ENCODE assay signal across 8 mouse cellular contexts in the genomic region with DNA sequence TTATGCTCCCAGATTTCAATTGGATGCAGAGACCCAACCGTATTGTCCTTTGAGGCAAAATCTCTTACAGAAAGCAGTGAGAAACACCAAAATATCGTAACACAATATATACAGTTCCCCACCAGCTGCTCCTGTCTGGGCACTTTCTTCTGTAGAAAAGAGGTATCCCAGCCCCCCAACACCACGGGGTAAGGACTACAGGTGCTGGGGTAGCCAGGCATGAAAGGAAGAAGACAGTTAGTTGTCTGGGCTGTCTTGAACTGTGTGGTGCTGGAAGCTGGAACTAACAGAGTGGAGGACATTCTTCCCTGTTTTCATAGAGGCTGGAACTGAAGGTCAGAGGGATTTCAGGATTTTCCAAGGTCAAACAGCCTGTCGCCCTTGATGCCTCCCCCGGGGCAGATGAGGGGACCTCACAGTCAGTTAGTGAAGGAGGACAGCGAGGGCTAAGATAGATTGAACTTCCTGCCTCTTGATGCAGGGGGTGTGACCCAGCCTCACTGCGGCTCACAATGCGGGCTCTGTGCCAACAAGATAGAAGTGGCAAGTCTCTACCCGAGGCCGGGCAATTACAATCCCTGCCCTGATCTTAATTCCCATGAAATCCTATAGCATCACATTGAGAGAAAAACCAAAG.
DNase-seq lines count a peak whose midpoint lies in the region; ATAC-seq lines count a peak whose summit lies in the region.

No protein-coding gene starts in this region.

- intact Hi-C loops in left cerebral cortex, postnatal 4 days (cut with DNase I) = no loop called here

- H3K27me3 ChIP-seq in forebrain, embryonic 12.5 days = no peaks in the 10 kb centered on the region
- no peaks in the 10 kb centered on the region for H3K27me3 ChIP-seq in kidney, embryonic 15.5 days
- no peaks in the 10 kb centered on the region for H3K27me3 ChIP-seq in midbrain, embryonic 12.5 days

- WGBS in forebrain, embryonic 12.5 days = 63% methylated on average over 10 of the region's 10 CpGs
- WGBS in kidney, embryonic 15.5 days = 51% methylated on average over 10 of the region's 10 CpGs
- WGBS in midbrain, embryonic 12.5 days = 72% methylated on average over 10 of the region's 10 CpGs

- peaks cover 19% of the 10 kb centered on the region for H3K4me1 ChIP-seq in forebrain, embryonic 12.5 days
- peaks cover 17% of the 10 kb centered on the region for H3K4me1 ChIP-seq in kidney, embryonic 15.5 days
- H3K4me1 ChIP-seq in midbrain, embryonic 12.5 days = peaks cover 17% of the 10 kb centered on the region

- no peak overlapping the region for H3K4me3 ChIP-seq in forebrain, embryonic 12.5 days (replicated peaks)
- no peak overlapping the region for H3K4me3 ChIP-seq in kidney, embryonic 15.5 days (replicated peaks)
- H3K4me3 ChIP-seq in midbrain, embryonic 12.5 days = no peak overlapping the region

- peak overlapping the region; percentile 74 for H3K27ac ChIP-seq in forebrain, embryonic 12.5 days
- H3K27ac ChIP-seq in kidney, embryonic 15.5 days = peak overlapping the region; percentile 30
- H3K27ac ChIP-seq in midbrain, embryonic 12.5 days (replicated peaks) = no peak overlapping the region

- H3K9ac ChIP-seq in forebrain, embryonic 12.5 days = no peak overlapping the region
- no peak overlapping the region for H3K9ac ChIP-seq in kidney, embryonic 15.5 days
- H3K9ac ChIP-seq in midbrain, embryonic 12.5 days (replicated peaks) = no peak overlapping the region

- H3K4me2 ChIP-seq in forebrain, embryonic 12.5 days = no peak overlapping the region
- no peak overlapping the region for H3K4me2 ChIP-seq in kidney, embryonic 15.5 days
- H3K4me2 ChIP-seq in midbrain, embryonic 12.5 days (replicated peaks) = no peak overlapping the region

- no peaks in the 10 kb centered on the region for H3K9me3 ChIP-seq in forebrain, embryonic 12.5 days
- 0 out of 2 replicates have a peak, but pooled peaks cover 2% of the 10 kb centered on the region for H3K9me3 ChIP-seq in kidney, embryonic 15.5 days (replicated peaks)
- no peaks in the 10 kb centered on the region for H3K9me3 ChIP-seq in midbrain, embryonic 12.5 days

- DNase-seq in embryo, embryonic 11 days = peak; percentile 25
- DNase-seq in embryo, embryonic 9.5 days (ENCODE audit: extremely low spot score) = no peak
- no peak for DNase-seq in adipocyte (ENCODE audit: low spot score)
- no peak for DNase-seq in left cerebral cortex, postnatal 4 days

- peak; percentile 81 for ATAC-seq in CD4-positive, CD25-positive, alpha-beta regulatory T cell, adult 4 months
- ATAC-seq in forebrain, embryonic 12.5 days (ENCODE audit: low FRiP score) = peak; percentile 59; the same call in 1 of the 2 replicates
- ATAC-seq in kidney, embryonic 15.5 days (replicated peaks; ENCODE audit: low FRiP score) = 0 out of 2 replicates have a peak, but pooled peaks have one; percentile 36
- ATAC-seq in midbrain, embryonic 12.5 days (ENCODE audit: low FRiP score, low read depth) = 0 out of 2 replicates have a peak, but pooled peaks have one; percentile 30

- no peaks in the 10 kb centered on the region for H3K36me3 ChIP-seq in forebrain, embryonic 12.5 days (replicated peaks)
- no peaks in the 10 kb centered on the region for H3K36me3 ChIP-seq in kidney, embryonic 15.5 days
- no peaks in the 10 kb centered on the region for H3K36me3 ChIP-seq in midbrain, embryonic 12.5 days

Comparison
In these comparisons a context has a peak if more than half of its experiments do, and no peak if none do; other contexts are left out.
1. ATAC-seq: peak in every context shown above with its lines; median percentile 81 in CD4-positive, CD25-positive, alpha-beta regulatory T cell, adult 4 months; 59 in forebrain, embryonic 12.5 days; 36 in kidney, embryonic 15.5 days; 30 in midbrain, embryonic 12.5 days.